Mouse (Mus musculus): ENCODE measurements around the gene Mgat4b. TPM values are rescaled to one million over a fixed set of nuclear protein-coding genes. Genes with fewer than 3 reads are reported as not detected.
"Not testable (repeated sequence)": the region's sequence is repeated elsewhere in the genome, so short reads cannot be mapped to it uniquely, and the experiment has no call there.

The Mgat4b gene
- polyA plus RNA-seq (2016; fragmentation: Nextera tagmentation; extraction: Ambion mirVana) = 17.3 and 20.1 TPM in 2 replicates

DNA sequence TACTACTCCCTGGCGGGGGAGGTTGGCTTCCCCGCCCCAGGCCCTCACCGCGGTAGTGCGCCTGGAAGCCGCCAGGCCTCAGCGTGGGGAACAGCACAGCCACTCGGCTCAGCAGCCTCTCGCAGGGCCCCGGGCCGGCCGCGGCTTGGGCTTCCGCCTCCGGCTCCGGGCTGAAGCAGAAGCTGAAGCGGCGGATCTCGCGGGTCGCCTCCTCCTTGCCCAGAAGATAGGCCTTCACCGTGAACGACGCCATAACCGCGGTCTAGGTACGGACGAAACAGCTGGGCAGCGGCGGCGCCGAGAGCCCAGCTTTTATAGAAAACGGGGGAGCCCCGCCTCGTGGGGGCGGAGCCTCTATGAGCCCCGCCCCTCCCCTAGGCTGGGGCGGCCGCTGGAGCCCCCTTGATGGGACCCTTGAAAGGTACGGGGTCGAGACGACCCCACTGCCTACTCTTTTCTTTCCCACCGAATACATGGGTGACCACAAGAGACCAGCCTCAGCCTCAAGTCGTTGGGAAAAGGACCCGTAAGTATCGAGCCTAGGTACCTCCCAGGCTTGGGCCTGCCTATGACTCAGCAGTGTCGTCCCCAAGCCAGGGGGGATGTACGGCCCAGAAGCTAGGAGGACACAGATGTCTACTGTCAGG lies at the start of gene Mgat4b, which contains the start of gene Sqstm1:
Gene Mgat4b (plus strand): TSS at position 386 of the 647 bp plus-strand sequence.
Gene Sqstm1 (minus strand): TSS at position 323 of the 647 bp plus-strand sequence.
- peaks cover 31% of the 10 kb centered on the region for H3K4me1 ChIP-seq
- no peaks in the 10 kb centered on the region for H3K27me3 ChIP-seq (ENCODE audit: insufficient read depth, poor library complexity, severe bottlenecking)
- H3K36me3 ChIP-seq = peaks cover 31% of the 10 kb centered on the region
- DNase-seq (ENCODE audit: low spot score) = peak; percentile 92
- no peaks in the 10 kb centered on the region for H3K9me3 ChIP-seq
- peak within 1 kb of the TSS; percentile 96 for H3K4me3 ChIP-seq
- H3K27ac ChIP-seq = peak within 1 kb of the TSS; percentile 99
- WGBS = under 1% methylated on average over 48 of the region's 48 CpGs

DNA sequence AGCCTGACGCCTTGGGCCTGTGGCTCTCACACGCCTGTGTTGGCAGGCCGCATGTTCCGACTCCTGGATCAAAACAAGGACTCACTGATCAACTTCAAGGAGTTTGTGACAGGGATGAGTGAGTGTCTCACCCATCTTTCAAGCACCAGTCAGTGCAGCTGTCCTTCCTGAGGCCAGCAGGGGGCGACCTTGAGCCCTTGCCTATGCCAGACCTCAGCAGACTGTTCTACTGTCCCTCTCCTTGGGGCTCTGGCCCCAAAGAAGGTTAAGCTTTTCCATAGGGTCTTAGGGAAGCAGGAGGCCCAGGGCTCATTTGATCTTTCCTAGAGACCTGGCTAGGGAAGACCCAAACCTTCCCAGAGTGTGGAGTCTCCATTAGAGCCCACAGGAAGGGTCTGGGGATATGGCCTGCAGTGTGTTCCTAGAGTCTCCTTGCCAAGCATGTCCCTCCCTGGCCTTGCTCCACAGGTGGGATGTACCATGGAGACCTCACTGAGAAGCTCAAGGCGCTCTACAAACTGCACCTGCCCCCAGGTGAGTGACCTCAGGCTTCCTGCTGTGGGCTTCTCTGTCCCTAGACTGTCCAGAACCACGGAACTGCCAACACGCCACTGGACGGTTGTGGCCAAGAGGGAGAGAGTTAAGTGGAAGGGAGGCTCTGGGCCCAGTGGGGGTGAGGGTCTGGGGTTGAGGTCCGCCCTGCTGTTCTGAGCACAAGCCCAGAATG lies 48.9 kb upstream of the Mgat4b start:
- Histone ChIP-seq H3K27me3 (ENCODE audit: insufficient read depth, poor library complexity, severe bottlenecking) (no peaks in the 10 kb centered on the region), H3K9me3 (no peaks in the 10 kb centered on the region), H3K36me3 (peaks cover 73% of the 10 kb centered on the region), H3K4me3 (no peak overlapping the region), H3K27ac (no peak overlapping the region), H3K4me1 (peaks cover 6% of the 10 kb centered on the region; the same call in 1 of the 2 replicates)
- WGBS = 55% methylated on average over 10 of the region's 10 CpGs
- DNase-seq (ENCODE audit: low spot score) = no peak

DNA sequence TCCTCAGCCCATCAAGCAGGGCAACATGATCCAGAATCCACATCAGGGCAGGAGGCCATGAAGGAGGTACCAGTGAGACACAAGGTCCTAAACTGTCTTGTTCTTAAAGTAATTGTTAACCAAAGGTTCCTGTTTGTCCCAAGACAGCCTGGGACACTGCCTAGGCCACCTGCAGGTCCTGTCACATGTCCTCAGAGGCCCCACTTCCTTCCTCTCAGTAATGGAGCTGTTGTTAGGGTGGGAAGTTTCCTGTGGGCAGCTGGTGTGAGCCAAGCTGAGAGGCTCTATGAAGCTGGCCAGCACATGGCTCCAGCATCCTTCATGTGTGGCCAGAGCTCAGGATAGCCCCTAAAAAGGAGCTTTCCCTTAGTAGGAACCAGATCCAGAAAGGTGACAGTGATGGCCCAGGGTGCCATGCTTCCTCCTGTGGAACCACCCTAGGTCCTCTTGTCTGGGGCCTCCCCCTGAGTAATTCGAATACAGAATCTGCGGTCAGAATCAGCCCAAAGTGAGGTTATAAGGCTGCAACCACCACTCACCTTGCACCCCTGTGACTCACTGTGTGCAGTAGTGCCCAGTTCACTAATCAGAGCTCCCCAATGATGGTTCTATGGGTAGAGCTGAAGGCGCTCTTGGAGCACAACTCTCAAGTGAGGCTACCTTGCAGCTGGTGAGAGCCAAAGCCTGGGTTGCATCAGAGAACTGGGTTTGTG lies 48.2 kb upstream of the Mgat4b start:
- peaks cover 6% of the 10 kb centered on the region; the same call in 1 of the 2 replicates for H3K4me1 ChIP-seq
- no peaks in the 10 kb centered on the region for H3K27me3 ChIP-seq (ENCODE audit: insufficient read depth, poor library complexity, severe bottlenecking)
- no peaks in the 10 kb centered on the region for H3K9me3 ChIP-seq
- DNase-seq (ENCODE audit: low spot score) = no peak
- no peak overlapping the region for H3K27ac ChIP-seq
- WGBS = 90% methylated on average over 3 of the region's 3 CpGs
- H3K36me3 ChIP-seq = peaks cover 66% of the 10 kb centered on the region
- no peak overlapping the region for H3K4me3 ChIP-seq

DNA sequence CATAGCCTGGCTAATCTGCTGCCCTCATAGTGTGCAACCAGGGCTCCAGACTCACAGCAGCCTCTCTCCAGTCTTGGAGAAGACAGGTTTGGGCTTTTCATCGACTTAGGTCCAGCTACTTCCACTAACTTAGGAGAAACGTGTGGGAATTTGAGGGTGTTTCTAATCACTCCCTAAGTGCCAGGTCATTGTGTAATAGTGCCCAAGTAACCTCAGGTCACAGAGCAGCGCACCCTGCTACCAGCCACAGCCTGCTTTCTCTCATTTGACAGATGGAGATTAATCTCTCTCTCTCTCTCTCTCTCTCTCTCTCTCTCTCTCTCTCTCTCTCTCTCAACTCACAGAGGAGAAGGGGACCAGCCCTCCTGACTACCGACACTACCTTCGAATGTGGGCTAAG lies 42.3 kb upstream of the Mgat4b start:
- H3K9me3 ChIP-seq = no peaks in the 10 kb centered on the region
- H3K27ac ChIP-seq = no peak overlapping the region
- WGBS = 84% methylated on average over 5 of the region's 5 CpGs
- H3K4me3 ChIP-seq = no peak overlapping the region
- peaks cover 60% of the 10 kb centered on the region for H3K36me3 ChIP-seq
- H3K4me1 ChIP-seq = no peaks in the 10 kb centered on the region
- no peaks in the 10 kb centered on the region for H3K27me3 ChIP-seq (ENCODE audit: insufficient read depth, poor library complexity, severe bottlenecking)
- no peak for DNase-seq (ENCODE audit: low spot score)

DNA sequence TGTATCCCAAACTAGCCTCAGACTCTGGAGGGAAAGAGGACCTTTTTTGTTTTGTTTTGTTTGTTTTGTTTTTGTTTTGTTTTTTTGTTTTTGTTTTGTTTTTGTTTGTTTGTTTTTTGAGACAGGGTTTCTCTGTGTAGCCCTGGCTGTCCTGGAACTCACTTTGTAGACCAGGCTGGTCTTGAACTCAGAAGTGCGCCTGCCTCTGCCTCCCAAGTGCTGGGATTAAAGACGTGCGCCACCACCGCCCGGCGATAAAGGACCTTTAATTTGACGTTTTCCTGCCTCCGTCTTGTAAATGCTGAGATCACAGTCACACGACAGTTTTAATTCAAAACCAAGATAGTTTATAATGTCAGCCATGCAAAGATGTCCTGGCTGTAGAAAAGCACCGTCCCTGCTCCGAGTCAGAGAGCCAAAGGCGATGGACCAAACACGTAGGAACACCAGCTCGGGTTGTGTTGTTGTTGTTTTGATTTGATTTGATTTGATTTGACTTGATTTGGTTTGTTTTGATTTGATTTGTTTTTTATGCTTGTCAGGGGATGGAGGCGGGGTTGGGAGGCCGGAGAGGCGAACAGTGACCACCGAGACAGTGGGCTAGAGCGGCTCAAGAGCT lies 36.5 kb upstream of the Mgat4b start, which contains the start of gene Mrnip:
Gene Mrnip (plus strand): TSS at position 334 of the 619 bp plus-strand sequence.
- WGBS = 5% methylated on average over 19 of the region's 19 CpGs
- not testable (repeated sequence) for DNase-seq (ENCODE audit: low spot score); H3K9me3 ChIP-seq; H3K27me3 ChIP-seq (ENCODE audit: insufficient read depth, poor library complexity, severe bottlenecking)
- Histone ChIP-seq H3K27ac (peak within 1 kb of the TSS; percentile 88), H3K4me1 (peaks cover 30% of the 10 kb centered on the region), H3K4me3 (peak within 1 kb of the TSS; percentile 81), H3K36me3 (peaks cover 46% of the 10 kb centered on the region)

DNA sequence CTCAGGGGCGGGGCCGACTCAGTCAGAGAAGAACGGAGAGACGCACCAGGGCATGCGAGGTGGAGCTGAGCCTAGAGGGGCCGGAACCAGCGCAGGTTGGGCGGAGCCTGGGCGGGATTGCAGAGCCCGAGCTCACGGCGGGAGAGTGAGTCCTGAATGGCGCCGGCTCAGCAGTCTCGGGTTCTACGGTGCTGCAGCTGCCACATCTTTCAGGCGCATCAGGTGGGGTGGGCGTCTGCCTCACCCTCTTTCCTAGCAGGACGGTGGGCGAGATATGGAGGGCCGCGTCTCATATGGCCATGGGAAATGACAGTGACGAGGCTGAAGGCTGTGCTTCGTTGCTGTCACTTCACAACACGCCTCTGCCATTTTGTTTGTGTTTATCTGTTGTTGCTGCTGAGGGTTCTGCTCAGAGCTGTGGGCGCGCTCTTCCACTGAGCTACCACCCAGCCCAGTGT lies 35.9 kb upstream of the Mgat4b start:
- under 1% methylated on average over 27 of the region's 27 CpGs for WGBS
- H3K9me3 ChIP-seq = no peaks in the 10 kb centered on the region
- peak overlapping the region; percentile 81 for H3K4me3 ChIP-seq
- DNase-seq (ENCODE audit: low spot score) = peak; percentile 99
- H3K36me3 ChIP-seq = peaks cover 41% of the 10 kb centered on the region
- peaks cover 35% of the 10 kb centered on the region for H3K4me1 ChIP-seq
- H3K27ac ChIP-seq = peak overlapping the region; percentile 88
- H3K27me3 ChIP-seq (ENCODE audit: insufficient read depth, poor library complexity, severe bottlenecking) = no peaks in the 10 kb centered on the region

DNA sequence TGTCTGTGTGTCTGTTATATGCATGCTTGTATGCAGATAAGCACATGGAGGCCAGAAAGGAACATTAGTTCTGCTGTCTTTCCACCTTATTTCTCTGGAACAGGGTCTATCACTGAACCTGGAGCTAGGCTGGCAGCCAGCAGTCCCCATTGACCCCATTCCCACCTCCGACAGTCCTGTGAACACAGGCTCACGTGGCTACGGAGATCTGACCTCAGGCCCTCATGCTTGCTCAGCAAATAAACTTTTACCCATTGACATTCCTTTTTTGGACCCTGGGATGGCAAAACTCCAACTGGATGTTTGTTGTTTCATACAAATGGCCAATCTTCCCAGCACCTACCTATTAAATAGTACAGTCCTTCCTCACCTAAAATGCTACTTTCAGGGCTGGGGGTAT lies 34.3 kb upstream of the Mgat4b start:
- 85% methylated on average over 3 of the region's 3 CpGs for WGBS
- Histone ChIP-seq H3K27me3 (ENCODE audit: insufficient read depth, poor library complexity, severe bottlenecking) (no peaks in the 10 kb centered on the region), H3K36me3 (peaks cover 29% of the 10 kb centered on the region), H3K9me3 (no peaks in the 10 kb centered on the region), H3K4me1 (peaks cover 35% of the 10 kb centered on the region), H3K27ac (no peak overlapping the region), H3K4me3 (no peak overlapping the region)
- DNase-seq (ENCODE audit: low spot score) = no peak

DNA sequence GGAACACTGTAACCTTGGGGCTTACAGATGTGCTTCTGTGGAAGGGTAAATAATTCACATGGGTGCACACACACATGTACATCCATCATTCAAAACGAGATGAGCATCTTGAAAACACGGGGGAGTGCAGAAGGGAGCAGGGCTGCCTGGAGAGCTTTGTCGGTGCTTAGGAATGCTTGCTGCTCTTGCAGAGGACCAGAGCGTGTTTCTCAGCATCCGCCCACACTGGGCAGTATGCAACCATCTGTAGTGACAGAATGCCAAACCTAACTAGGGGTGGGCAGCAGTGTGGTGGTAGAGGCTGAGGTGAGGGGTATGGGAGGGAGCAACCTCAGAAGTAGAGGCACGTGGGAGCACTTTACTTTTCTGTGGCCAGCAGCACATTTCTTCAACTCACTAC lies 33.6 kb upstream of the Mgat4b start:
- 81% methylated on average over 6 of the region's 6 CpGs for WGBS
- H3K4me1 ChIP-seq = peaks cover 35% of the 10 kb centered on the region
- H3K27ac ChIP-seq = no peak overlapping the region
- DNase-seq (ENCODE audit: low spot score) = no peak
- H3K27me3 ChIP-seq (ENCODE audit: insufficient read depth, poor library complexity, severe bottlenecking) = no peaks in the 10 kb centered on the region
- no peaks in the 10 kb centered on the region for H3K9me3 ChIP-seq
- peaks cover 23% of the 10 kb centered on the region for H3K36me3 ChIP-seq
- H3K4me3 ChIP-seq = no peak overlapping the region

DNA sequence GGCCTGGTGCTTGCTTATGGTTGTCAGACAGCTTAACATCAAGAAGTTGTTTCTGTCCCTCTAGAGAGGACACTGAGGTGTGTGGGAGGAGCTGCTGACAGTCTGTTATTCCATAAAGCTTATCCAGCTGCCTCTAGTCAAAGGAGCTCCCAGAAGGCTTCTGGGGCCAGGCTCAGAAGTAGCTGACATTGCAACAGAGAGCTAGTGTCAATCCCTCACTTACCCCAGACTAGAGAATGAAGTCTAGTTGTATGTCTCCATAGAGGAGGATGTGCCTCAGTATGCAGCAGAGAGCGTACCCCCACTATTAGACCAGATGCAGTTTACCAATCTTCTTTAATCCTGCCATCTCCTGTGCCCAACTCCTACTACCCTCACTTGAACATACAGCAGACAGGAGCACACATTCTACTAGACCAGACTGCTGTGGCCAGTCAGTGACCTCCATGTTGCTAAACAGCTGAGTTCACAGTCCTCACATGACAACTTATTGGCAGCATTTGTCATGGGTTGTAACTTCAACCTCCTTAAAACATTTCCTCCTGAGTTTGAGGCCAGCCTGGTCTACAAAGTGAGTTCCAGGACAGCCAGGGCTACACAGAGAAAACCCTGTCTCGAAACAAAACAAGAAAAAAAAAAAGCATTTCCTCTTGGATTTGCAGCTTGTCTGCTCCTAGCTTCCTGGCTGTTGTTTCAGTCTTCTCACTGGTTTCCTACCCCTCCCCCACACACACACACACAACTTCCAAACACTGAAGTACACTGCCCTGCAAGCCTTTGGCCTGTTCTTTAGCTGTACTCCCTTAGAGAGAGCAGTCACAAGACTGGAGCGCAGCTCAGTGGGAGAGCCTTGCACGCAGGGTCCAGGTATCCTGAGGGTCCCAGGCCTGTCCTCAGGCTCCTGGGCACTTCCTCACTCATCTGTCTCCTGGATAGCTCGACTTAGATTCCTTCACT lies 31.9 kb upstream of the Mgat4b start:
- Histone ChIP-seq H3K4me1 (peaks cover 46% of the 10 kb centered on the region), H3K4me3 (no peak overlapping the region), H3K27me3 (ENCODE audit: insufficient read depth, poor library complexity, severe bottlenecking) (no peaks in the 10 kb centered on the region), H3K9me3 (no peaks in the 10 kb centered on the region), H3K27ac (peak overlapping the region; percentile 44; the same call in 1 of the 2 replicates), H3K36me3 (peaks cover 25% of the 10 kb centered on the region)
- 73% methylated on average over 5 of the region's 5 CpGs for WGBS
- DNase-seq (ENCODE audit: low spot score) = no peak

DNA sequence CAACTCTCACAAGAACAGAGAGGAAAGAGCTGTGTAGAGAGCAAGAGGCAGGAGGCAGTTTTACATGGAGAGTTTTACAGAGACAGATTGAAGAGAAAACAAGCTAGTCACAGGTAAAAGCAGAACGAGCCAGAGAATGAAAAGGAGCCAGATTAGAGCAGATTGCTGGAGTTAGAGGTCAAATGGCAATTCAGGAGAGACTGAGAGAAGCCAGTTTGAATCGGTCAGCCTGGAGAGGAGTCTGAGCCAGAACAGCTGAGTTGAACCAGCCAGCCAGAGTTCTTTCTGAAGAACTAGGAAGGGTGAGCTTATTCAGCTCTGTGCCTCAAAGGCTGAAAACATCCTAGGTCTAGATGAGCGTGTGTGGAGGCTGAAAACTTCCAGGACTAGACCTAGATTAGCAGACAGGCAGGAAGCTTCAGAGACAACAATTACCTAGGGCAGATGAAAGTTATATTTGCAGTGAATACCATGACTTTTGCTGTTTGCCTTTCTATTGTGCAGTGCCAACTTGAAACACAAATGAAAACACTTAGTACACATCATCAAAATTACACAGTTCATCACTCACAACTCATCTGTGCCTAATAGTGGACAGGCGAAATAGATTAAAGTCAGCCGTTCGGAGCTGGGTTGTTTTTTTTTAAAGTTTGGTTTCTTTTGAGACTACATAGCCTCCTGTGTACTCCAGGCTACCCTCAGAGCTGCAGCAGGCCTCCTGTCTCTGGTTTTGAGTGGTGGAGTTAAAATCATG lies 30.0 kb upstream of the Mgat4b start:
- WGBS = 73% methylated on average over 6 of the region's 6 CpGs
- Histone ChIP-seq H3K27me3 (ENCODE audit: insufficient read depth, poor library complexity, severe bottlenecking) (no peaks in the 10 kb centered on the region), H3K36me3 (peaks cover 25% of the 10 kb centered on the region)

DNA sequence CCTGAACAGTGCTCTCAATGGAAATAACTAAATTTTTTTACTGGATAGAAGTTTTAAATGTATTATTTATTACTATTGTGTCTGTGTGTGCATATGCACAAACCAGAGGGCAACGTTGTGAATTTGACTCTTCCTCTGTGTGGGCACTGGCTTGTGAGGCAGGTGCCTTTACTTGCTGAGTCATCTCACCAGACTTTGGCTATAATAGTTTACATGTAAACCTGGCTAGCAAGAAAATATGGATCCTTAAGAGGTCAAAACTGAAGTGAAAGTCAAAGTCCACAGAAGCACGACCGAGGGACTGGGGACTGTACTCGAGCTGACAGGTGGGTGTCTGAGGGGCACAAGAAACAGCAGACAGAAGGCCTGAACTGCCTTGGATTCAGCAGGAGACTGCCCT lies 28.0 kb upstream of the Mgat4b start:
- H3K9me3 ChIP-seq = no peaks in the 10 kb centered on the region
- no peak overlapping the region for H3K4me3 ChIP-seq
- DNase-seq (ENCODE audit: low spot score) = no peak
- H3K36me3 ChIP-seq = peaks cover 21% of the 10 kb centered on the region
- peaks cover 32% of the 10 kb centered on the region for H3K4me1 ChIP-seq
- 77% methylated on average over 4 of the region's 4 CpGs for WGBS
- H3K27ac ChIP-seq = peak overlapping the region; percentile 31; the same call in 1 of the 2 replicates
- H3K27me3 ChIP-seq (ENCODE audit: insufficient read depth, poor library complexity, severe bottlenecking) = no peaks in the 10 kb centered on the region

More for the DNA sequence above, 30.0 kb upstream of the Mgat4b start:
- no peak for DNase-seq (ENCODE audit: low spot score)
- Histone ChIP-seq H3K9me3 (no peaks in the 10 kb centered on the region), H3K27ac (no peak overlapping the region), H3K4me1 (peaks cover 42% of the 10 kb centered on the region), H3K4me3 (no peak overlapping the region)

Data from heart, embryonic 10.5 days (tissue).